Mouse (Mus musculus): ENCODE results near the gene Prkn.

DNA sequence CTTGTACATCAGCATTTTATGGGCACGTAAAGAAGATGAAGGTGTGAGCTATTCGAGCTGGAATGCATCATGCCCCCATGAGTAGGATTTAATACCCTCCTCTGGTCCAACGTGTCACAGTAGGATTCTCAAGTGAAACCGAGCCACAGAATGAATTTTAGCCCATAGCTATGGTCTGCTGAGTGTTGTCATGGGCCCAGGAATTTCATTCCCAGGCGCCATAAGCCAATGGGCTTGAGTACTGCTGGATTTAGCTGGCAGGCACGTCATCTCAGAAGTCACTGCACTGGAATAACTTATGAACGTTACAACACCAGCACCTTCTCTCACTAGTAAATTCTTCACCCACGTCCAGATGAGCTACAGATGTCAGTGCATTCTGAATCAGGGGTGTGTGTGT, 730.2 kb downstream of the Prkn start:
- TF ChIP-seq CTCF (IDR thresholded peaks at IDR 0.05; ENCODE audit: low read depth) = no peak
- no peak for TF ChIP-seq EP300 (IDR thresholded peaks at IDR 0.05; ENCODE audit: low read depth)
